Mouse (Mus musculus): Measurements from ENCODE around the gene Adam17. TPM values are rescaled to one million over a fixed set of nuclear protein-coding genes. Genes with fewer than 3 reads are reported as not detected.

Gene Adam17
- total and polyA plus RNA-seq, 2 experiments: 10.5 to 14.7 TPM

DNA sequence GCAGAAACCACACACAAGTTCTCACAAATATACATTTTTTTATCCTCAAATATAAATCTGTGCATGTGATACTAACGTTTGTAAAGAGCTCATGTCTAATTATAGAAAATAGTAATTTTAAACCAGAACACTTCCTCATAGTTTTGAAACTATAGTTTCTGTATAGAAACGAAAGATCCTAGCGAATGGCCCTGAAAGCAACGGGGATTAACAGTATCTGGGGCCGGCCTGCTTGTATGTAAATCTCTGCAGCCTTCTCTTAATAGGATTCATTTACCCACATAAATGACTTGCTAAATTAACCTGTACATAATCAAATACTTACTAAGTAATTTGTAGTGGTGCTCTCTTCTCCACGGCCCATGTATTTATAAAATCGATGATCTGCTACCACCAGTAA, 26.5 kb downstream of the Adam17 start:
- 89% methylated on average over 7 of the region's 7 CpGs for WGBS
- Histone ChIP-seq H3K9ac (ENCODE audit: low read depth, low read length) (no peak overlapping the region), H3K4me1 (ENCODE audit: control insufficient read depth, insufficient read depth, low read length) (no peaks in the 10 kb centered on the region), H3K27ac (replicated peaks; ENCODE audit: insufficient read depth, low read depth, low read length) (no peak overlapping the region), H3K27me3 (ENCODE audit: control insufficient read depth, insufficient read depth, low read length) (no peaks in the 10 kb centered on the region), H3K36me3 (ENCODE audit: control insufficient read depth, insufficient read depth, low read length) (peaks cover 42% of the 10 kb centered on the region), H3K79me2 (ENCODE audit: control insufficient read depth, insufficient read depth, low read length) (no peaks in the 10 kb centered on the region), H3K4me3 (ENCODE audit: insufficient read depth, low read depth, low read length) (no peak overlapping the region)
- no peak for DNase-seq (ENCODE audit: extremely low read depth, low read depth, low spot score)
- no peak for TF ChIP-seq POLR2A (IDR thresholded peaks at IDR 0.05; ENCODE audit: extremely low read depth, insufficient read depth, low read length)
- TF ChIP-seq CTCF (IDR thresholded peaks at IDR 0.05; ENCODE audit: low read depth, low read length): no peak

DNA sequence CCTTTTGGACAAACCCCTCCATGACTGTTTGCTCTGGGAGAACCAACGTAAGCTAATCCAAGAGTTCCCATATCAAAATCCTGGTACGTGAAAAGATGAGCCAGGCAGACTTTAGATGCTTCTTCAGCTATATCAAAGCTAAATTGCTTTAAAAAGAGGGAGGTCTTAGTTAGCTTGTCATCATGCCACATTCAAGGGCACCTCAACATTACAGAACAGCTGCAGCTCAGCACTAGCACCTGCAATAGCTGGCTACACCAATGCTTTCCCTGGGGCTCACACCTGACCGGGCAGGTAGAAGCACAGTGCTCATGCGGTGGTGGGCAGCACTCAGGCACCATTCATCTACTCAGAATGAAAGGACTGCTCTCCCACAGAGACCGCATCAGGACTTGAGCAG, 32.8 kb downstream of the Adam17 start:
- H3K36me3 ChIP-seq (ENCODE audit: control insufficient read depth, insufficient read depth, low read length): peaks cover 34% of the 10 kb centered on the region
- TF ChIP-seq CTCF (IDR thresholded peaks at IDR 0.05; ENCODE audit: low read depth, low read length): no peak
- no peak for TF ChIP-seq POLR2A (IDR thresholded peaks at IDR 0.05; ENCODE audit: extremely low read depth, insufficient read depth, low read length)
- H3K4me1 ChIP-seq (ENCODE audit: control insufficient read depth, insufficient read depth, low read length): no peaks in the 10 kb centered on the region
- H3K27me3 ChIP-seq (ENCODE audit: control insufficient read depth, insufficient read depth, low read length): no peaks in the 10 kb centered on the region
- WGBS: over 99% methylated on average over 5 of the region's 5 CpGs
- no peak overlapping the region for H3K4me3 ChIP-seq (ENCODE audit: insufficient read depth, low read depth, low read length)
- no peak overlapping the region for H3K27ac ChIP-seq (replicated peaks; ENCODE audit: insufficient read depth, low read depth, low read length)
- no peak for DNase-seq (ENCODE audit: extremely low read depth, low read depth, low spot score)
- H3K79me2 ChIP-seq (ENCODE audit: control insufficient read depth, insufficient read depth, low read length): no peaks in the 10 kb centered on the region
- H3K9ac ChIP-seq (ENCODE audit: low read depth, low read length): no peak overlapping the region

DNA sequence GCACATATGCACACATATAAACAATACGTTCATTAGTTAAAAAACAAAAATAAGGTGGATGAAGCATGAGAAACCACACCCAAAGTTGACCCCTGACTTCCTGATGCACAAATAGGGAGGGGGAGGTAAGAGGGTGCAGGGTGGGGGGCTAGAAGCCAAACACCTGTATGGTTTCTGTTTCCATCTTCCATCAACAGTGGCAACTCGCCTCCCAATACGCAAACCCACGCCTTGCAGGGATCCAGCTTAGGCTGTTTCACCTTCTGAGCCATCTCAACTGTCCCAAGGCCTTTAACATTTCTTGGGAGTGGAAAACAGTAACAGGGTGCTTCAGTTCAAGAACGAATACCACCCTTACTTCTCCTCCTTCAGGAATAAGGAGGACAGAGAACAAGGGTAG, 36.3 kb downstream of the Adam17 start:
- H3K4me3 ChIP-seq (ENCODE audit: insufficient read depth, low read depth, low read length): no peak overlapping the region
- no peak overlapping the region for H3K27ac ChIP-seq (replicated peaks; ENCODE audit: insufficient read depth, low read depth, low read length)
- no peak overlapping the region for H3K9ac ChIP-seq (ENCODE audit: low read depth, low read length)
- no peak for DNase-seq (ENCODE audit: extremely low read depth, low read depth, low spot score)
- peaks cover 39% of the 10 kb centered on the region for H3K36me3 ChIP-seq (ENCODE audit: control insufficient read depth, insufficient read depth, low read length)
- no peaks in the 10 kb centered on the region for H3K27me3 ChIP-seq (ENCODE audit: control insufficient read depth, insufficient read depth, low read length)
- no peak for TF ChIP-seq CTCF (IDR thresholded peaks at IDR 0.05; ENCODE audit: low read depth, low read length)
- TF ChIP-seq POLR2A (IDR thresholded peaks at IDR 0.05; ENCODE audit: extremely low read depth, insufficient read depth, low read length): no peak
- WGBS: over 99% methylated on average over 5 of the region's 5 CpGs
- no peaks in the 10 kb centered on the region for H3K79me2 ChIP-seq (ENCODE audit: control insufficient read depth, insufficient read depth, low read length)
- H3K4me1 ChIP-seq (ENCODE audit: control insufficient read depth, insufficient read depth, low read length): no peaks in the 10 kb centered on the region

DNA sequence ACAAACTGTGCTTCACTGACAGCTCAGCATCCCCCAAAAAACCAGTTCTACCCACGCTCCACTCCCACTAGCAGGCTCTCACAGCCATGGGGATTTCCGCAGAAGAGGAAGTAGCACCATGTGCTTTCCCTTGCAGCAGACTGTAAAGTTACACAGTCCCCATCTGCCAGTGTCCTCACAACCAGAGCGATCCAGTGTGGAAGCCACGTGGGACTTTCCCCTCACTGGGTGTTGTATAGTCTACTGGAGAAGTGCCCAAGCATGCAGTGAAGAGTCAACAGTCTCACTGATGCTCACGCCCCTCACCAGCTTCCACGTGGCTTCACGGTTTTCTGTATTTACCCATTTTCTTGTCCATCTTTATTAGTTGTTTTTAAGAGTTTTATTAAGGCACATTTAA, 37.6 kb downstream of the Adam17 start:
- TF ChIP-seq CTCF (IDR thresholded peaks at IDR 0.05; ENCODE audit: low read depth, low read length) (no peak), POLR2A (IDR thresholded peaks at IDR 0.05; ENCODE audit: extremely low read depth, insufficient read depth, low read length) (no peak)
- H3K9ac ChIP-seq (ENCODE audit: low read depth, low read length): no peak overlapping the region
- peak; percentile 24 for DNase-seq (ENCODE audit: extremely low read depth, low read depth, low spot score)
- H3K79me2 ChIP-seq (ENCODE audit: control insufficient read depth, insufficient read depth, low read length): no peaks in the 10 kb centered on the region
- H3K36me3 ChIP-seq (ENCODE audit: control insufficient read depth, insufficient read depth, low read length): peaks cover 36% of the 10 kb centered on the region
- no peak overlapping the region for H3K27ac ChIP-seq (replicated peaks; ENCODE audit: insufficient read depth, low read depth, low read length)
- no peaks in the 10 kb centered on the region for H3K4me1 ChIP-seq (ENCODE audit: control insufficient read depth, insufficient read depth, low read length)
- H3K4me3 ChIP-seq (ENCODE audit: insufficient read depth, low read depth, low read length): no peak overlapping the region
- H3K27me3 ChIP-seq (ENCODE audit: control insufficient read depth, insufficient read depth, low read length): no peaks in the 10 kb centered on the region
- WGBS: 44% methylated on average over 7 of the region's 7 CpGs

DNA sequence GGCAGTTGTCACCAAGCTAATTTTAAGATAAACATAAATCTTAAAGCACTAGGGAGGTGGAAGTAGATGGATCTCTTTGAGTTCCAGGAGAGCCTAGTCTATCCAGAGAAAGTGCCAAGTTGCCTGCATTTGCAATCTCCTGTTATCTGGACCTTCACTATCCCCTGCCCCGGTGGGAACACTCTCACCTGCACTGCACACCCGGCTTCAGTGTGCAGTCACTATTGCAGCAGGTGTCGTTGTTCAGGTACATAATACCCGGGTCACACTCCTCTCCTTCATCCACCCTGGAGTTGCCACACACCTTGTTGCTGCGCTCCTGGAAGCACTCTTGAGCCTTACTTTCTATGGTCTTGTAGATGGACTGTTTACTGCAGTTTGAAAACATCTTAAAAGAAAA, 39.7 kb downstream of the Adam17 start:
- Histone ChIP-seq H3K4me3 (ENCODE audit: insufficient read depth, low read depth, low read length) (no peak overlapping the region), H3K9ac (ENCODE audit: low read depth, low read length) (no peak overlapping the region), H3K36me3 (ENCODE audit: control insufficient read depth, insufficient read depth, low read length) (peaks cover 37% of the 10 kb centered on the region; the same call in 1 of the 2 replicates), H3K27me3 (ENCODE audit: control insufficient read depth, insufficient read depth, low read length) (no peaks in the 10 kb centered on the region), H3K27ac (replicated peaks; ENCODE audit: insufficient read depth, low read depth, low read length) (no peak overlapping the region), H3K4me1 (ENCODE audit: control insufficient read depth, insufficient read depth, low read length) (no peaks in the 10 kb centered on the region), H3K79me2 (ENCODE audit: control insufficient read depth, insufficient read depth, low read length) (no peaks in the 10 kb centered on the region)
- no peak for DNase-seq (ENCODE audit: extremely low read depth, low read depth, low spot score)
- TF ChIP-seq POLR2A (IDR thresholded peaks at IDR 0.05; ENCODE audit: extremely low read depth, insufficient read depth, low read length): no peak
- TF ChIP-seq CTCF (IDR thresholded peaks at IDR 0.05; ENCODE audit: low read depth, low read length): no peak
- WGBS: 90% methylated on average over 5 of the region's 5 CpGs

DNA sequence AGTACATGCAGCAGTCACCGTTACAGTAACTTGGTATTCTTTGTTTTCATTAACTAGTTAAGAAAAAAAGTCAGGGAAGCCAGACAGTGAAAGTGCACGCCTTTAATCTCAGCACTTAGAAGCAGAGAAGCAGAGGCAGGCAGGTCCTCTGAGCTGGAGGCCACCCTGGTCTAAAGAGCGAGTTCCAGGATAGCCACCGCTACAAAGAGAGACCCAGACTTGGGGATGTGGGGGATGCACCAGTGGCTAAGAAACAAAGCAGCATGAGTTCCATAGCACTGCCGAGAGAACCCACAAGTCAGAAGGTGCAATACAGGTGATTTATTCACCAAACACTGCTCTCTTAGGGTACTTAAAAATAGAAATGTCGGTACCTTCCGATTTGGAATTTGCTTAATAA, 40.4 kb downstream of the Adam17 start:
- 95% methylated on average over 7 of the region's 7 CpGs for WGBS
- no peak for DNase-seq (ENCODE audit: extremely low read depth, low read depth, low spot score)
- Histone ChIP-seq H3K4me1 (ENCODE audit: control insufficient read depth, insufficient read depth, low read length) (no peaks in the 10 kb centered on the region), H3K27me3 (ENCODE audit: control insufficient read depth, insufficient read depth, low read length) (no peaks in the 10 kb centered on the region), H3K9ac (ENCODE audit: low read depth, low read length) (no peak overlapping the region), H3K4me3 (ENCODE audit: insufficient read depth, low read depth, low read length) (no peak overlapping the region), H3K27ac (replicated peaks; ENCODE audit: insufficient read depth, low read depth, low read length) (no peak overlapping the region), H3K36me3 (ENCODE audit: control insufficient read depth, insufficient read depth, low read length) (peaks cover 38% of the 10 kb centered on the region), H3K79me2 (ENCODE audit: control insufficient read depth, insufficient read depth, low read length) (no peaks in the 10 kb centered on the region)
- TF ChIP-seq POLR2A (IDR thresholded peaks at IDR 0.05; ENCODE audit: extremely low read depth, insufficient read depth, low read length) (no peak), CTCF (IDR thresholded peaks at IDR 0.05; ENCODE audit: low read depth, low read length) (no peak)
